Mouse (Mus musculus) liver, embryonic 15.5 days (tissue): ENCODE data around the gene Il19. TPM values are rescaled to one million over a fixed set of nuclear protein-coding genes. Genes with fewer than 3 reads are reported as not detected.

Experiments
- ATAC-seq: fragments of 200-750 bp; cut with Nextera tagmentation; 2 replicates; pipeline ENCODE4 v1.8.0; 2017; ENCODE audit warnings: moderate number of reproducible peaks, mild to moderate bottlenecking, moderate library complexity; ENCODE audit not compliant: insufficient read depth
- H3K27ac ChIP-seq: fragments of 300-500 bp; sonication (generic); replicated peaks from 2 replicates; pipeline ENCODE4 v1.5.1; 2015; ENCODE audit warnings: mild to moderate bottlenecking, inconsistent platforms
- H3K27me3 ChIP-seq: fragments of 300-500 bp; sonication (generic); 2 replicates; pipeline ENCODE4 v1.6.1; 2015; ENCODE audit warnings: mild to moderate bottlenecking, inconsistent platforms
- H3K36me3 ChIP-seq: fragments of 300-500 bp; sonication (generic); replicated peaks from 2 replicates; pipeline ENCODE4 v1.6.1; 2015; ENCODE audit warnings: moderate library complexity, mild to moderate bottlenecking, inconsistent platforms
- H3K4me1 ChIP-seq: fragments of 300-500 bp; sonication (generic); replicated peaks from 2 replicates; pipeline ENCODE4 v1.6.1; 2015; ENCODE audit warnings: inconsistent platforms
- H3K4me2 ChIP-seq: fragments of 300-500 bp; sonication (generic); 2 replicates; pipeline ENCODE4 v1.6.1; 2015; ENCODE audit warnings: moderate library complexity, mild to moderate bottlenecking, inconsistent platforms
- H3K4me3 ChIP-seq: fragments of 300-500 bp; sonication (generic); replicated peaks from 2 replicates; pipeline ENCODE4 v1.5.1; 2015; ENCODE audit warnings: mild to moderate bottlenecking, inconsistent platforms
- H3K9ac ChIP-seq: fragments of 300-500 bp; sonication (generic); 2 replicates; pipeline ENCODE4 v1.6.1; 2015; ENCODE audit warnings: moderate library complexity, mild to moderate bottlenecking, inconsistent platforms
- H3K9me3 ChIP-seq: fragments of 300-500 bp; sonication (generic); replicated peaks from 2 replicates; pipeline ENCODE4 v1.6.1; 2016; ENCODE audit warnings: inconsistent platforms
- WGBS: fragments of 180-500 bp; shearing (Covaris S2); methylation state at CpG from one replicate; pipeline ENCODE4 v1.1.7; 2015; ENCODE audit warnings: mixed read lengths; ENCODE audit not compliant: insufficient replicate concordance; 5-methylcytosine and 5-hydroxymethylcytosine counted together
- polyA plus RNA-seq: library from polyadenylated mRNA; unstranded; fragments of >200 nt; fragmentation: Nextera tagmentation; extraction: Ambion mirVana; gene quantifications from 2 replicates; pipeline ENCODE4 v1.2.1, GENCODE M21; 2015

Gene Il19
- polyA plus RNA-seq, 1 experiment from 2014 or later, result not detected

DNA sequence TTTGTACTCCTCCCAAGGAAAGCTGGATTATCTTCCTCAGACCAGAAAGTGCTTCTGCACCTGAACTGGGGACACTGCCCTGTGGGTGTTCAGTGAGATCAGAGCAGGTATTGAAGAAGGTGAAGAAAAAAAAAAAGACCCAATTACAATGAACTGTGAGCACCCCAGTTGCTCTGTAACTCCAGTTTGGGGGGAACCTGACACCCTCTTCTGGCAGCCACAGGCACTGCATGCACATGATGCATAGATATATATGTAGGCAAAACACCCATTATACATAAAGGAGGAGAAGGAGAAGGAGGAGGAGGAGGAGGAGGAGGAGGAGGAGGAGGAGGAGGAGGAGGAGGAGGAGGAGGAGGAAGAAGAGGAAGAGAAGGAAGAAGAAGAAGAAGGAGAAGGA lies 13.4 kb downstream of the Il19 start:
- Histone ChIP-seq H3K27me3 (no peaks in the 10 kb centered on the region), H3K4me3 (no peak overlapping the region), H3K36me3 (no peaks in the 10 kb centered on the region), H3K9ac (no peak overlapping the region), H3K9me3 (no peaks in the 10 kb centered on the region), H3K4me1 (no peaks in the 10 kb centered on the region), H3K4me2 (no peak overlapping the region), H3K27ac (no peak overlapping the region)
- no peak for ATAC-seq

DNA sequence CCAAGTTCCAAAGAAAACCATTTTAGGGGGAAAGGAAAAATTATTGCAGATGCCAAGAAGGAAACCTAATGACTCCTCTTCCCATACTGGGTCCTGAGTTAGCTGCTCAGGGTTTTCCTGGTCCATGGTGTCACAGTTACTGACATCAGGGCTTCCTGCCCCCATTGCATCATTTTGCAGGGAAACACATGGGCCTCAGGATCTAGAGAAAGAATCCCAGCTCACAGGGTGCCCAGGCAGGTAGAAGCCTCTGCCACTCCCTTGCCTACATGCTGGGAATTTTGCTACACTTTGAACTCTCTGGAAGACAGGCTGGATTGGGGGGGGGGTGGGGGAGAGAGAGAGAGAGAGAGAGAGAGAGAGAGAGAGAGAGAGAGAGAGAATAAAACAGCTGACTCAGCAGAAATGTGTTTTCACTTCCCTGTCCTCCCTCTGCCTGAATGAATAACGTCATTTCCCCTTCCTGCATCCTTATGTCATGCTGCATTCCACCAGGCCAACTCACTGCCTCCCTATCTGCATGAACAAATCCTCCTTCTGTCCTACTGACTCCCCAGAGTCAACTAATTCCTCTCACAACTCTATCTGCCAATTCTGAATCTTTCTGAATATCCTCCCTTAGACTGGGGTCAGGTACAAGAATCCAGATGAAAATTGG lies 21.5 kb downstream of the Il19 start:
- Histone ChIP-seq H3K27me3 (no peaks in the 10 kb centered on the region), H3K36me3 (no peaks in the 10 kb centered on the region), H3K4me1 (no peaks in the 10 kb centered on the region), H3K9ac (no peak overlapping the region), H3K27ac (no peak overlapping the region), H3K4me2 (no peak overlapping the region), H3K4me3 (no peak overlapping the region), H3K9me3 (no peaks in the 10 kb centered on the region)
- 23% methylated on average over 1 of the region's 1 CpGs for WGBS
- ATAC-seq, result no peak

DNA sequence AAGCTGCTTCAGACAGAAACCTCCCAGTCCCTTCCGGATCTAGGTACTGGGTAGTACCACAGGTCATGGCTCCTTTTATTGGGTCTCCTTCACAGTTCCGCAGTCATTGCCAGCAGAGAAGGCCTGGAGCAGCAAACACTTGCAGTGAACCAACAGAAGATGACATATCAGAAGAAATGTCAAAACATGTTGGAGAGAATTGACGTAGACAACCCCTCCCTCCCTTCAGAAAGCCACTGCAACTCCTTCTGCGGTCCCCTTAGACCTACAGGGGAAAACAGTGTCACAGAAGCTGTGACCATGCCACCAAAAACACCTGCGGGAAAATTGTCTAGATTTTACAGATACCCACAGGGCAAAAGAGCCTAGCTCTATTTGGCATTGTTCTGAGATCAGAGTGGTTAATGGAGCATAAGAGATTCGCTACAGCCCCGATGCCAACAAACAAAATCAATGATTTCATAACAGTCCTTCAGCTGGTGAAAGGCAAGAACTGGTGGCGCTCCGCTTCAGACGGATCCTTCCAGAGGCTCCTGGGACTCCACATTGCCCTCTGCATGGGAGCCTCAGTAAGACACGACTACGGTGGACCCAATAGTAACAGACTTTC lies 28.4 kb downstream of the Il19 start, which contains the start of gene Il20:
Gene Il20 (minus strand): TSS at position 51 of the 610 bp plus-strand sequence.
- Histone ChIP-seq H3K27ac (no peak within 1 kb of the TSS), H3K4me1 (no peaks in the 10 kb centered on the region), H3K4me3 (no peak within 1 kb of the TSS), H3K4me2 (no peak within 1 kb of the TSS), H3K27me3 (no peaks in the 10 kb centered on the region), H3K9ac (no peak within 1 kb of the TSS), H3K36me3 (no peaks in the 10 kb centered on the region), H3K9me3 (no peaks in the 10 kb centered on the region)
- 72% methylated on average over 12 of the region's 12 CpGs for WGBS
- no peak for ATAC-seq

DNA sequence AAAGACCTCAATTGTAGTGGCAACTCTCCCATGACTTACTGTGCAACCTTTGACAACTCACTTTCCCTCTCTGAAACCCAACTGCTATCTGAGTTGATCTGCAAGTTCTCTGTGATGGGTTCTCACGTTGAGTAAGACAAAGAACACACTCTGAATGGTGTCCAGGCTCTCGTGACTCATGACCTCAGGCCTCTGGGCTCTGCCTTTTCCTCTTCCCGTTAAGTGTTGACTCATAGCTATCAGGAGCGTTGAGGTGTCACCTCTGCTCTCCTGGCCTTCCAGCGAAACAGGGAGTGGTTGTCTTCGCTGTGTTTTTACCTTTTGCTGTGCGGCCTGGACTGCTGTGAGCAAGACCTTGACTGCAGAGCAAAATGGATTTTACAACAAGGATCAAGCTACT lies 37.4 kb downstream of the Il19 start:
- Histone ChIP-seq H3K27me3 (no peaks in the 10 kb centered on the region), H3K9me3 (no peaks in the 10 kb centered on the region), H3K9ac (no peak overlapping the region), H3K36me3 (no peaks in the 10 kb centered on the region), H3K27ac (no peak overlapping the region), H3K4me1 (no peaks in the 10 kb centered on the region), H3K4me2 (no peak overlapping the region), H3K4me3 (no peak overlapping the region)
- WGBS, result 56% methylated on average over 7 of the region's 7 CpGs
- no peak for ATAC-seq

DNA sequence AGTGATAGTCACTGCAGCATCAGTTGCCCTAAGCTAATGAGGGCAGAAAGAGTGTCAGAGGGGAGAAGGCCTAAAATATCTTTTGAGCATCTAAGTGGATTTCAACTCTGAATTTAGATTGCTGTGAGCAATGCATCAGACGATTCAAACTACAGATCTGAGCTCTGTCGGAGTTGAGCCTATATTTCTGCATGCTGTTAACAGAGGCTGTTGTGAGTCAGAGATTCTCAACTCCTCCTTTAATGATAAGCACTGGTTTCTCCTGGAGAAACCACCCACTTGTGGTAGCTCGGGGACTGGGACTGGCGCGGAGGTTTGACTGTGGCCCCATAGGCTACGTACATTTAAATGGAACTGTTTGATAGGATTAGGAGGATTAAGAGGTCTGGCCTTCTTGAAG lies 45.4 kb downstream of the Il19 start:
- WGBS, result 54% methylated on average over 6 of the region's 6 CpGs

GRCm38 (mm10) chr1:130893329-130894040 lies 46.4 kb downstream of the Il19 start:
- WGBS, result 58% methylated on average over 9 of the region's 9 CpGs
- Histone ChIP-seq H3K9ac (no peak overlapping the region), H3K36me3 (no peaks in the 10 kb centered on the region), H3K4me3 (no peak overlapping the region), H3K4me2 (no peak overlapping the region), H3K27me3 (no peaks in the 10 kb centered on the region), H3K4me1 (no peaks in the 10 kb centered on the region), H3K9me3 (no peaks in the 10 kb centered on the region), H3K27ac (no peak overlapping the region)
- ATAC-seq, result no peak

More for the DNA sequence above, 45.4 kb downstream of the Il19 start:
- Histone ChIP-seq H3K4me1 (no peaks in the 10 kb centered on the region), H3K36me3 (no peaks in the 10 kb centered on the region), H3K27me3 (no peaks in the 10 kb centered on the region), H3K9me3 (no peaks in the 10 kb centered on the region), H3K4me3 (no peak overlapping the region), H3K9ac (no peak overlapping the region), H3K27ac (no peak overlapping the region), H3K4me2 (no peak overlapping the region)
- no peak for ATAC-seq

DNA sequence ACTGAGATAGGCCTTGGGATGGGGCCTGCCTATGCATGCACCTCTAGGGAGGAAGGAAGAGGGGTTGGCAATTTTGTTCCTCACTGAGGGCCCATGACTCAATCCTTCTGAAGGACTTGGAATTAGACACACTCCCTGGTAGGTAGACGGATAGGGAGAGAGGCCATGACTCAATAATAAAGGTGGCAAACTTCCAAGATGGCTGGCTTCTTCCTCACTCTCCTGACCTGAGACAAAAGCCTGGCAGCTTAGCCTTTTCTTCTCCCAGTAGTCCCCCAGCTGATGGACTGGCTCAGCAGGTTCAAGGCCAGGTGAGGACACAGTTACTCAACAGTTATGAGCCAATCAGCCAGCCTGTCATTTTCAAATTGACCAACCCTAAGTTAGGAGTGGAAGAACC lies 47.5 kb downstream of the Il19 start:
- Histone ChIP-seq H3K4me3 (no peak overlapping the region), H3K9ac (no peak overlapping the region), H3K27ac (no peak overlapping the region), H3K27me3 (no peaks in the 10 kb centered on the region), H3K9me3 (no peaks in the 10 kb centered on the region), H3K4me1 (no peaks in the 10 kb centered on the region), H3K36me3 (no peaks in the 10 kb centered on the region), H3K4me2 (no peak overlapping the region)
- WGBS, result 31% methylated on average over 1 of the region's 1 CpGs
- no peak for ATAC-seq

- no peak for ATAC-seq
- H3K9me3 ChIP-seq, result no peaks in the 10 kb centered on the region
- H3K9ac ChIP-seq, result no peak within 1 kb of the TSS
- no peak within 1 kb of the TSS for H3K4me2 ChIP-seq
- no peak within 1 kb of the TSS for H3K27ac ChIP-seq
- H3K27me3 ChIP-seq, result no peaks in the 10 kb centered on the region
- H3K4me3 ChIP-seq, result no peak within 1 kb of the TSS
- no peaks in the 10 kb centered on the region for H3K36me3 ChIP-seq
- H3K4me1 ChIP-seq, result no peaks in the 10 kb centered on the region
Observed at GRCm38 (mm10) chr1:130887354-130887753, 52.6 kb downstream of the Il19 start, which contains the start of gene Il24. Gene Il24 (minus strand): TSS chr1:130887454.

- Histone ChIP-seq H3K4me2 (no peak overlapping the region), H3K4me3 (no peak overlapping the region), H3K27me3 (peaks cover 23% of the 10 kb centered on the region), H3K9me3 (no peaks in the 10 kb centered on the region), H3K27ac (no peak overlapping the region), H3K36me3 (no peaks in the 10 kb centered on the region), H3K9ac (no peak overlapping the region), H3K4me1 (0 out of 2 replicates have a peak, but pooled peaks cover 3% of the 10 kb centered on the region)
- ATAC-seq, result no peak
- WGBS, result 63% methylated on average over 4 of the region's 4 CpGs
Observed at GRCm38 (mm10) chr1:130883146-130883545, 56.8 kb downstream of the Il19 start.
